ENCODE assay signal across 8 mouse cellular contexts in genomic region chr12:32910092-32910491, GRCm38 (mm10). TPM values are rescaled to one million over a fixed set of nuclear protein-coding genes. Genes with fewer than 3 reads are reported as not detected.
A peak's percentile ranks its signal among the peaks of the same experiment; 100 is the strongest.
DNase-seq lines count a peak whose midpoint lies in the region; ATAC-seq and TF ChIP-seq lines count a peak whose summit lies in the region.

No protein-coding gene starts in this region.

- peak overlapping the region; percentile 45 for H3K4me2 ChIP-seq in forebrain, embryonic 12.5 days
- peak overlapping the region; percentile 44 for H3K4me2 ChIP-seq in lung, embryonic 14.5 days

- WGBS in forebrain, embryonic 12.5 days: 16% methylated on average over 11 of the region's 11 CpGs
- WGBS in hindbrain, embryonic 10.5 days: 16% methylated on average over 11 of the region's 11 CpGs
- WGBS in lung, embryonic 14.5 days: 16% methylated on average over 11 of the region's 11 CpGs
- WGBS in olfactory bulb, adult 2 months: 5% methylated on average over 11 of the region's 11 CpGs

- TF ChIP-seq CTCF in lung, embryonic 14.5 days (IDR thresholded peaks at IDR 0.05; ENCODE audit: low read depth): peak; percentile 86
- TF ChIP-seq CTCF in olfactory bulb, adult 2 months (IDR thresholded peaks at IDR 0.05; ENCODE audit: insufficient read depth, low read depth, low read length): no peak

- TF ChIP-seq POLR2A in olfactory bulb, adult 2 months (IDR thresholded peaks at IDR 0.05; ENCODE audit: insufficient read depth, low read depth, low read length): no peak

- H3K27ac ChIP-seq in forebrain, embryonic 12.5 days: no peak overlapping the region
- no peak overlapping the region for H3K27ac ChIP-seq in hindbrain, embryonic 10.5 days
- no peak overlapping the region for H3K27ac ChIP-seq in lung, embryonic 14.5 days (ENCODE audit: low read depth)
- no peak overlapping the region for H3K27ac ChIP-seq in olfactory bulb, adult 2 months (ENCODE audit: insufficient read depth, low read depth, low read length)

- peak; percentile 94 for DNase-seq in NIH3T3 (ENCODE audit: low read depth)
- DNase-seq in c-Kit-positive CD71-positive TER-119-negative erythroid progenitor cells, embryonic 14.5 days (ENCODE audit: low read depth): peak; percentile 55
- DNase-seq in hindbrain, embryonic 10.5 days (ENCODE audit: low spot score): peak; percentile 68
- DNase-seq in layer of hippocampus, adult 8-10 months (ENCODE audit: low spot score in 2 of 2): peak; percentile 63 to 64
- peak; percentile 98 for DNase-seq in lung, embryonic 14.5 days
- no peak for DNase-seq in urinary bladder, postnatal 10 days (ENCODE audit: low spot score)

- peaks cover 6% of the 10 kb centered on the region for H3K4me1 ChIP-seq in forebrain, embryonic 12.5 days
- peaks cover 13% of the 10 kb centered on the region for H3K4me1 ChIP-seq in hindbrain, embryonic 10.5 days (replicated peaks)
- H3K4me1 ChIP-seq in lung, embryonic 14.5 days (ENCODE audit: insufficient read depth): no peaks in the 10 kb centered on the region
- H3K4me1 ChIP-seq in olfactory bulb, adult 2 months (ENCODE audit: control insufficient read depth, insufficient read depth, low read length): peaks cover 6% of the 10 kb centered on the region

- 0 out of 2 replicates have a peak overlapping the region, but pooled peaks have one; percentile 4 for H3K9ac ChIP-seq in forebrain, embryonic 12.5 days
- no peak overlapping the region for H3K9ac ChIP-seq in lung, embryonic 14.5 days

- H3K9me3 ChIP-seq in forebrain, embryonic 12.5 days: no peaks in the 10 kb centered on the region
- H3K9me3 ChIP-seq in hindbrain, embryonic 10.5 days: no peaks in the 10 kb centered on the region
- H3K9me3 ChIP-seq in lung, embryonic 14.5 days (ENCODE audit: low read depth, low read length): no peaks in the 10 kb centered on the region

- 0 out of 2 replicates have a peak overlapping the region, but pooled peaks have one; percentile 11 for H3K4me3 ChIP-seq in forebrain, embryonic 12.5 days (replicated peaks)
- peak overlapping the region; percentile 35 for H3K4me3 ChIP-seq in hindbrain, embryonic 10.5 days
- no peak overlapping the region for H3K4me3 ChIP-seq in lung, embryonic 14.5 days (ENCODE audit: low read depth, low read length)
- H3K4me3 ChIP-seq in olfactory bulb, adult 2 months (ENCODE audit: insufficient read depth, low read depth, low read length): peak overlapping the region; percentile 29

- peak; percentile 79 for ATAC-seq in forebrain, embryonic 12.5 days (ENCODE audit: low FRiP score)
- peak; percentile 78 for ATAC-seq in lung, embryonic 14.5 days (ENCODE audit: insufficient read depth)

- peaks cover 16% of the 10 kb centered on the region for H3K27me3 ChIP-seq in forebrain, embryonic 12.5 days
- no peaks in the 10 kb centered on the region for H3K27me3 ChIP-seq in hindbrain, embryonic 10.5 days (ENCODE audit: insufficient read depth, poor library complexity, severe bottlenecking)
- no peaks in the 10 kb centered on the region for H3K27me3 ChIP-seq in lung, embryonic 14.5 days (ENCODE audit: insufficient read depth, low read length)

- no peaks in the 10 kb centered on the region for H3K36me3 ChIP-seq in forebrain, embryonic 12.5 days (replicated peaks)
- no peaks in the 10 kb centered on the region for H3K36me3 ChIP-seq in hindbrain, embryonic 10.5 days
- no peaks in the 10 kb centered on the region for H3K36me3 ChIP-seq in lung, embryonic 14.5 days (ENCODE audit: insufficient read depth)

RNA-seq across cellular contexts. Expression of gene Sypl, which starts 43.6 kb away (rescaled TPM):
- polyA plus RNA-seq in forebrain, embryonic 12.5 days (2016; fragmentation: Nextera tagmentation; extraction: Ambion mirVana): 44.5 and 47.1 TPM in 2 replicates
- polyA plus RNA-seq in hindbrain, embryonic 10.5 days (2016; fragmentation: Nextera tagmentation; extraction: Ambion mirVana): 40.9 and 48.8 TPM in 2 replicates
- 10 to 100 TPM; 44.9 to 53.8 (median 50.0) TPM for total RNA-seq in layer of hippocampus, adult 8-10 months (2022)
- 133 and 139 TPM in 2 replicates for polyA plus RNA-seq in lung, embryonic 14.5 days (2014; fragmentation: Nextera tagmentation; extraction: Ambion mirVana)
- not detected in 2 replicates for polyA plus RNA-seq in olfactory bulb, adult 2 months (2012; ENCODE audit: insufficient read depth, insufficient read length, low replicate concordance, missing spikeins)
